Mouse (Mus musculus): ENCODE data around the gene Paqr8.
A peak's percentile ranks its signal among the peaks of the same experiment; 100 is the strongest.
"Not testable (repeated sequence)": the region's sequence is repeated elsewhere in the genome, so short reads cannot be mapped to it uniquely, and the experiment has no call there.

Paqr8 gene

DNA sequence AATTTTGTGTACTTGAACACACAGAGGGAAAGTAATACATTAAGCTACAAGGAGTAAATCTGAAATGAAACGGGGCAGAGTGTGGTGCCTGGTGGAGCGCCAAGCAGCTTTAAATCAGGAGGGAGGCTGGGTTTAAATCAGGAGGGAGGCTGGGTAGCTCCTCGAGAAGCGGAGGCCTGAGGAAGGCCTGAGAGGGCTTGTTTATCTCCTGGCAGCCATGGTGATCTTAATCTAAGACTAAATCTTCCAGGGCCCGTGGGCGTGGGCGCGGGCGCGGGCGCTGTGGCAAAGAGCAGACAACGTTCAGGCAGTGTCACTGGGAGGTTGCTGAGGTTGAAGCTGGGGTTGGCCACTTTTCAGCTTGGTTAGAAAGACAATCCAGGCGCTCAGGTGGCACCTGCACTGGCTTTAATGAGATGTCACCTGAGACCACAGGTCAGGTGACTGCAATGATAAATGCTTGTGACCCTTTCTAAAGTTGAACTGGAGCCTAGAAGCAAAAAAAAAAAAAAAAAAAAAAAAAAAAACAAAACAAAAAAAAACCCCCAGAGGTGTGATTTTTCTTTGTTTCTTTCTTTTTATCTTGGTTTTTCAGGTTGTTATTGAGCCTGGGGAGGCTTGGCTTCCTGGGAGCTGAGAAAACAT lies 22.2 kb downstream of the Paqr8 start:
- DNase-seq = no peak

DNA sequence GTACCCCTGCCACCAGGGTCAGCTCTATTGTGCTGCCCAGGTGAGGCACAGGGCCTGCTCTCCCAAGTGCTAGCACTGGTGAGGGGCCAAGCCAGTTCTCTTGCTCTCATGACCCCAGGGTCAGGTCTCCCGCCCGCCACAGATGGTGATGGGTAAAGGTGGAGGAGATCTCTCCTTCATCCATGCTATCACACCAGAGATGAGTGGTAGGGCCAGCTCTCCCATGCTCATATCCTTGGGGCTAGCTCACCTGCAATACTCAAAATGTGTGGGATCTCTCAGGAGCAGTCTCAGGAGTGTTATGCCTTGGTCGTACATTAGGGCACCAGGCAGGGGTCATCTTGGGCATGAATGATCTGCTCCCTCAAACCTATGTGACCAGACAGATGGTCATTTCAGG lies 24.4 kb downstream of the Paqr8 start:
- DNase-seq = no peak

DNA sequence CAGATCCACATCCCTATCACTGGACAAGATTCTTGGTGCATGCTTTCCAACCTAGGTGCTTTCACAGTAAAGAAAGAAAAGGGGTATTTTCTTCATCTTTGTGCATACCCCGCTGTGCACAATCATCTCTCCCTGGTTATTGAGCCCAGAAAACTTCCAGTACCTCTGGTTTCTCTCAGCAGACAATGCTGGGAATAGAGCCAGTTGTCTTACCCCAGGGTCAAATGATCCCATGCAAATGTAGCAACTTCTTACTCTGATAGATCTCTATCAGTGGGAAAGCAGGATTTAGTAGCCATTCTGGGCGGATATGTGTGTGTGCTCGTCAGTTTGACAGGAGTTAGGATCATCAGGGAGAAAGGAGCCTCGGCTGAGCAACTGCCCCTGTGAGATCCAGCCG lies 25.2 kb downstream of the Paqr8 start:
- no peak for DNase-seq

DNA sequence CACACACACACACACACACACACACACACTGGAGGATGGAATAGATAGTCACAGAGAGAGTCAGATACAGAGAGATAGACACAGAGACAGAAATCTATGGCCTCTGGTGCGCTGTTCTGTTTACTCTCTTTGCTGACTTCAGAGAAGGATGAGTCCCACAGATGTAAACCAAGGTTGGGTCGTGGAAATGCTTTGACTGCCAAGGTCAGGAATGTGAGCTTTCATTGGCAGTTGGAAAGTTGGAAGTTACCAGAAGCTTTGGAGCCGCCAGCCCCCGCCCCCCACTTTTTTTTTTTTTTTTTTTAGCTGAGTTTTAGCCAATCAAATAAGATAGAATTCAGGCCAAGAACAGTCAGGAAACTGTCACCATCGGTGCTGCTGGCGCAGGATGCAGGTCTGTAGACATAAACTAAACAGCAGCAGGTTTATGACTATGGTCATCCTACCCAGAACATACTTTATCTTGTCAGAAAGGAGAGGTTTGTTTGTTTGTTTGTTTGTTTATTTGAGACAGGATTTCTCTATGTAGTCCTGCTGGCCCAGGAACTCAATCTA lies 27.2 kb downstream of the Paqr8 start:
- DNase-seq = no peak

DNA sequence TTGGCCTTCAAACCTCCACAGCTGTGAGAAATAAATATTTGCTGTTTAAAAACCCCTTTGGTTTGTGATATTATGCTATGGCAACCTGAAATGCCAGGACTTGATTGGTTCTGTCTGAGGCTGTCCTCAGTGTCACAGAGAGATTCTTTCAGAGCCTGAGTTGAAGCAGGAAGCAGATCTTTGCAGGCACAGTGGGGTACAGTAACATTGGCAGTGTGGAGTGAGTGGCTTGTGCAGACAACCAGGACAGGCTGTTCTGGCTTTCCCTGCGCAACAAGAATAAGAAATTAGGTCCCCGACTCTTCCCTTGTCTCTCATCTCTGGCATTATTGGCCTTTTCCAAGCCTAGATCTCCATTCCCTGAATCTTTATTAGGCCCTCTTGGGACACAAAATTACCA lies 29.3 kb downstream of the Paqr8 start:
- no peak for DNase-seq

DNA sequence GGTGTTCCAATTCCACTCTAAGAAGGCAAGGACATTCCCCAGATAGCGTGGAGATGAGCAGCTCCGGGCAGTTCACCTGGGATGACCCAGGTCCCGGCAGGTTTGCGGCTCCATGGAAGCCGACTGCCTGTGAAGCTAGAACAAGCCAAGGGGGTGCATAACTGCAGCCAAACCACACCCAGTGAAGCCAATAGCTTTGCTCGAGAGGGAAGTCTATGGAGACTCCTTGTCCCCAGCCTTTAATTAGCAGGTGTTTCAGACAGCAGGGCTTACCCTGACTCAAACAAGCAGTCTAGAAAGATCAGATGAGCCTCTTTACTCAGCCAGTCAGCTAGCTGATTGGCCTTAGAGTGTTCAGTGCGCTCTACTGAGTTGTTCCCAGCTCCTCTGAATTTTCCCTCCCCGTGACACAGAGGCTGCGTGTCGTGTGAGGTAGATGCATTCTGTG lies 30.7 kb downstream of the Paqr8 start:
- DNase-seq = no peak

DNA sequence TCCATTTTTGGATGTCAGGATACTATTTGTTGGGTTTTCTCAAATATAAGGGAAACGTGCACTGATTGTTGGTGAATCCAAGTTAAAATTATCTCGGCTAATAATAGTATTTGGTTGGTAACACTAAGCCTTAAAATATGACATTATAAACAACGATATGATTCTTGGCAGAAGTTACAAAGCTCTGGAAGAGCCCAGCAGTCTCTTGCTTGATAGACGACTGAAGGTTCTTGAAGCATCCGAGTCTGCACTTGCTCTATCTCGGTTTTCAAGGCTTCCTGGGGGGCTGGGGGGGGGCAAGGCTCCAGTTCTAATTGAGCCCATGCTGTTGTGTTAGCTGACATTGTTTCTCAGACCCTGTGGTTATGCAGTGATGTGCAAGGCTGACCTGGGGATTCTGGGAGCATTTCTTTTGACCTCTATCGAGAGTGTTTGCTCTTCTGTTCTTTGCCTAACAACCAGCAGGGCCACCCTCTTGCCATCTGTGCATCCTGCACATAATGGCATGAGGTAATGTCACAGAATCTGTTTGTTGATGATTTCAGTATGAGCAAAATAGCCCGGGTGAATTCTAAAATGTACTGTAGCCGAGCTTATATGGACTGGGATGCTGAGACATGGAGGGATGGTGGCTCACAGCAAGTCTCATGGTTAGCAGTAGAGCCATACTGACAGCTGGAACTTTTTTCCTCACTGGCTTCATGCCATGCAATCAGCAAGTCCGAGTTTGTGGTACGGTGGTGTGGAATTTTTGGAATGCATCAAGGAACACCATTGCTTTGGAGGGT lies 32.4 kb downstream of the Paqr8 start:
- DNase-seq = no peak

DNA sequence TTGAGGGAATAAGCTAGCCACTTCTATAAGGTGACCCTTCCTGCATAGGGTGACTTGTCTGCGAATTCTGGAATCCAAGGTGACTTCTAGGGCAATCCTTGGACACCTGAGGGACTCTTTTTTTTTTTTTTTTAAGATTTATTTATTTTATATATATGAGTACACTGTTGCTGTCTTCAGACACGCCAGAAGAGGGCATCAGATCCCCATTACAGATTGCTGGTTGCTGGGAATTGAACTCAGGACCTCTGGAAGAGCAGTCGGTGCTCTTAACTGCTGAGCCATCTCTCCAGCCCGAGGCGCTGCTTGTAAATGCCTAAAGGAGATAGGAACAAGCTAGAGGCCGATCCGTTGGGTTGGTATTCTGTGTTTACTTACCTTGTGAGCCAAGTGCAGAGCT lies 34.9 kb downstream of the Paqr8 start:
- not testable (repeated sequence) for DNase-seq

DNA sequence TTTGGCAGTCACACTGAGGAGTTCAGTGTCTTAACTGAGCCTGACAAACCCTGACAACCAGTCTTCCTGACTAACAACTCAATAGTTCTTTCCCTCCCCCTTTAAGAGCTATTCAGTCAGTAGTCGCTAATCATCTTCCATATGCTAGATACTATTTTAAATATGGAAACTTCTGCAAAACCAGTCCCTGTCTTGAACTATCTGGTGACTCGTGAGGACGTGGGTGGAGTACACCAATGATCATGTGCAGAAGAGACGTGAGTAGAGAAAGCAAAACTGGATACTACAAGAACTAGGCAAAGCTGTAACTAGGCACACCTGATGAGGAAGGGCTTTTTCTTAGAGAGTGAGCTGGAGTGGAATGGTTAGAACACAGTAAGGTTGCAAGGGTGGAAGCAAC lies 35.5 kb downstream of the Paqr8 start:
- no peak for DNase-seq

DNA sequence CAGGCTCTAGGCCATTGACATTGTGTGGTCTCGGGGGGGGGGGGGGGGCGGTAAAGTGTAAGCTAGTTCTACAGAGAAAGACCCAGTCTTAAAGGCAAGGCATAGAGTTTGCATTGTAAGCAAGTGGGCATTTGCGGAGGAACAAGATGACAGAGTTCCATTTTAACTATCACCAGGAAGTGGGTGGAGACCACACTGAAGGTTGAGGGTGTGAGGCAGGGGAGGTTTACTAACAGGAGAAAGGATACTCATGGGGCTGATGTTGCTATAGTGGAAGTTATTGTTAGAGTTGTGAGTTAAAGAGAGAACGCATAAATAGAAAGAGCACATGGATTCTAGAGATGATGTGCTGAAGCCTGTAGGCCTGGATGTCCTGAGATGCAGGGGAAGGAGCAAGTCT lies 36.0 kb downstream of the Paqr8 start:
- no peak for DNase-seq

DNA sequence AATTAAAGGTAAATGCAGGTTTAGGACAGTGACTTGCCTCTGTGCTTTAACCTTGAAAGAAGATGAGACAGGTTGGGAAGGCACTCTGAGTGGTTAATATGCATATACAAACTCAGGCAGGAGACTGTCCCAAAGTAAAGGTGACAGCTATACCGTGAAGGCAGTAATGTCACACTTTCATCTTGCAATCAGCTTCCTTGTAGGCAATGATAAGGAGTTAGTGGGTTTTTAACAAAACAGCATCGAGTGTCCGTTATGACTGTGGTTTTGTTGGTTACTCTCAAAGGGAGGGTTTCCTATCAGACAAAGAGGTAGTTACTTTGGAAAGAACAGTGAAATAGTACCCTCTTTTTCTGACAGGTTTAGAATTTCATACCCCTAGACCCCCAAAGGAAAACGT lies 38.1 kb downstream of the Paqr8 start:
- no peak for DNase-seq

DNA sequence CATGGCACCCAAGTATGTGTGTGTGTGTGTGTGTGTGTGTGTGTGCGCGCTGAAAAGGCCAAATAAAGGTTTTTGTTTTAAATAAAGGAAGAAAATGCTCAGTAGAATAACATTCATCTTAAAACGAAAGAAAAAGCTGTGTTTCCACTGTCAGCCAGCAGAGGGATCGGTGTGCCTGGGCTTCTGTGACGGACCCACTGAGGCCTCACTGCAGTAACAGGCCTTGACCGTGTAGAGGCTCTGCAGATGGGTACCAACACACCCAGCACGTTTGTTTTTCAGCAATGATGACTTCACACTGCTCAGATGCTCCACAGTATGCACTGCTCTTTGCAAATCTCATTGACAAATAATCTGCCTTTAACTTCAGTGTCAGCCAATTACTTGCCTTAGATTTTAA lies 43.1 kb downstream of the Paqr8 start:
- peak; percentile 70 for DNase-seq

DNA sequence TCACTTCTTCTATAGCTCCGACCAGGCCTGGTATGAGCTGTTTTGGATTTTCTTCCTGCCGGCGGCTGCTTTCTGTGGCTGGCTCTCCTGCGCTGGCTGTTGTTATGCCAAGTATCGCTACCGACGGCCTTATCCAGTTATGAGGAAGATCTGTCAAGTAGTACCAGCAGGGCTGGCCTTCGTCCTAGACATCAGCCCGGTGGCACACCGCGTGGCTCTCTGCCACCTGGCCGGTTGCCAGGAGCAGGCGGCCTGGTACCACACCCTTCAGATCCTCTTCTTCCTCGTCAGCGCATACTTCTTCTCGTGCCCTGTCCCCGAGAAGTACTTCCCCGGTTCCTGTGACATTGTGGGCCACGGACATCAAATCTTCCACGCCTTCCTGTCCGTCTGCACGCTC lies 44.7 kb downstream of the Paqr8 start:
- DNase-seq = no peak

DNA sequence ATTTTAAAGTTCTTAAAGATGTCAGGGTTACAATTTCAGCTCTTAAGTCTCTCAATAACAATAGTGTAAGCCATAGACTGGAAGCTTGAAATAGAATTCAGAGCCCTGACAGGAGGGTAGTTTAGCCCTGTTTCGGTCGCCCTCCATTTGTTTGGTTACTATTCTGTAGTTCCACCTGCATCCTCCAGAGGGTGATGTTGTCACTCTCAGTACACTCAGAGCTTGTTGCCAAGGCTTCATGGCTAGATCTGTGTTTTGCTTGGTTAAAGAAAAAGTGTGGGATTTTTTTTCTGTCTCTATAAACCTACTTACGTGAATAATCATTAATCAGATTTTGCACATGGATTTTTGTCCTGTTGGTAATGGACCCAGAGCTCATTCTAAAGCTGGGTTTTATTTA lies 48.6 kb downstream of the Paqr8 start:
- peak; percentile 51 for DNase-seq

DNA sequence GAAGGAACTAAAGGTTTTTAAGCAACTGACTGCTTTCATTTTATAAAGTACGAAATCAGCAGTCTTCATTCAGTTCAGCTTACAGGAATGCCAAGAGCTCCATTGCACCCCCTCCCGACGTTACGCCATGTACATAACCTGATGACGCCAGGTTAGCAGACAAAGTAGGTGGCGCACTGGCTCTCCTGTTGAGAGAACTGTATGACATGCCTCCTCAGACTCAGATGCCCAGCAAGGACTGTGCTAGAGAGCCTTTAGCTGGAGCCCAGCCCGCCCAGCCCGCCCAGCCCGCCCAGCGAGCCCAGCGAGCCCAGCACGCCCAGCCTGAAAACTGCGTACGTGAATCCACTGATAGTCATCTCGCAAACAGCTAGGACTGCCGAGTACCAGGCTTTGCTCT lies 49.7 kb downstream of the Paqr8 start:
- DNase-seq = peak; percentile 10

DNA sequence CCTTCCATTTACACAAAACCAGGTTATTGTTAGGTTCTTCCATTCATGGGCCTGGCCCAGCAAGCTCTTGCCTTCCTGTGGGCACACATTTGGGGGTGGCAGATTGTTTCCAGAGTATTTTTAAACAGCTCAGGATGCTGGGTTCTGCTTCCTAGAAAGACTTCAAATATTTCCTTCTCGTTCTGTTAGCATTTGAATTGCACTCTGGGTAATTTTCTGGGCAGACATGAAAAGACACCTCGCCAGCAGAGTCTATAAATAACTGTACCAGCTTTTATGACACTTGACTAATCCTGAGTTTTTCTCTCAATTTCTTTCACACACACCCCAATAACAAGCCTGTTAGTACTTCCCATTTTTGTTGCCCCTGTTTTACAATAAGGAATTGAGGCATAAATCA lies 50.9 kb downstream of the Paqr8 start:
- no peak for DNase-seq

DNA sequence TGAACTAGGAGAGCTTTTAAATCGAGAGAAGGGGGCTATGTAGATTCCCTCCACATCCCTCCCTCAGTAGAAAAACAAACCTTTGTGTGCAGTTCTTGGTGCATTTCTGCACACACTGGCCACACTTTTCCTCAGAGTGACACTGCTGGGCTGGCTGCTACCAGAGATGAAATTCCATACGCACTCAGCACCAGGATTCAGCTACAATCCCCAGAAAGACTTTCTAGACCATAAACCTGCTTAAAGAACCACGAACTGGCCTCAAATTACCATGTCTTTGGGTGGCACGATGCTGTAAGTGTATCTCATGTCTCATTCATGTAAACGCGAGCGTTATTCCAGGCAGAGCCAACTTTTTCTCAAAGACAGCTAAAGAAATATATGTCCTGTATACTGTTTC lies 51.5 kb downstream of the Paqr8 start:
- no peak for DNase-seq

DNA sequence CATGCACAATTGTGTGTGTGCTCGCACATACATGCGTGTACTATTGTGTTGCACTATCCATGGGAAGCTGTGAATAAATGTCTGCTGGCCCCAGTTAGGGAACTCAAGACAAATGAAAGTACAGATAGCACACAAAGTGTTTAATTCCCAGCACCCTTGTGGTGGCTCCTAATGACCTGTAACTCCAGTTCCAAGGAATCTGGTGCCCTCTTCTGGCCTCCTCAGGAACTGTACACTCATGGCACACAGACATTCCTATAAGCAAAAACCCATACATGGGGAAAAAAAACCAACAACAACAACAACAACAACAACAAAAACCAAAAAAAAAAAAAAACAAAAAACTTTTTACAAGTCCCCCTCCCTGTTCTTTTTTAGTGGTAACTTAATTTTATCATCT lies 52.6 kb downstream of the Paqr8 start:
- no peak for DNase-seq

DNA sequence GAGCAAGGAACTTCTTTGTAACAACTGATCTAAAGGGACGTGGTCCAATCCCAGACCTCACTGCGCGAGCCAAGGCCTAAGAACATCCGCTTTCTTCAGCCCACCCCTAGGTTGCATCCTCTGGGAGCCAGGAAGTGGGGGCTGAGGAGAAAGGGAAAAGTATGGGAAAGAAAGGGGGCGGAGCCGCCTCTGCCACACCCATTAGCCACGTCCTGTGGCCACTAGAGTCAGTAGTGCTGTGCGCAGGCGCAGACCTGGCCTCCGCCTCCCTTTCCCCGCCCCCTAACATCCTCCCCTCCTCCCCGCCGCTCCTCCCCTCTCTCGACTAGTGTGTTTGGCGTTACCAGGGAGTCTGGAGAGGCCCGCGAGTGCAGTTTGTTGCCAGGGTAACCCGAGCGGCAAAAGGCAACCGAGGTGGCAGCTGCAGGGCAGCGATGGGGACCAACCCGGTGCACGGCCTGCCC lies 60.9 kb downstream of the Paqr8 start, which contains the start of gene Efhc1:
Efhc1 (plus strand) TSS at position 327 of the 464 bp plus-strand sequence.
- peak; percentile 95 for DNase-seq

DNA sequence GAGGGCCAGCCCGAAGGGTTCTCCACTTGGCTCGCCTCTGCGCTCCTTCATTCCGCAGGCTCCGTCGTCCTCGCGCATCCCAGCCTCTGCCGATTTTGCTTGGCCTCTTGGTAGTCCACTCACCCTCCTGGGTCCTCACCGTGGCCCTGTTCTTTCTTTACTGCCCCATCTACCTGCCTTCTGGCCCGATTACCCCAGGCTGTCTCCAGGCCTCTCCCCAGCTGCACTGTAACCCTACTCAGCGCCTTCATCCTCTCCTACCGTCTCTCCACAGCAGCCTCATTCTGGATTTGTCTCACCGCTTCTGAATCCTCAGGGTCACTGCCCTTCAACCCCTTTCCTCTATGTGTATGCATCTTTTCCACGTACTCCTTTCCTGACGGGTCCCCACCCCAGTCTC lies 61.4 kb downstream of the Paqr8 start:
- DNase-seq = no peak

DNA sequence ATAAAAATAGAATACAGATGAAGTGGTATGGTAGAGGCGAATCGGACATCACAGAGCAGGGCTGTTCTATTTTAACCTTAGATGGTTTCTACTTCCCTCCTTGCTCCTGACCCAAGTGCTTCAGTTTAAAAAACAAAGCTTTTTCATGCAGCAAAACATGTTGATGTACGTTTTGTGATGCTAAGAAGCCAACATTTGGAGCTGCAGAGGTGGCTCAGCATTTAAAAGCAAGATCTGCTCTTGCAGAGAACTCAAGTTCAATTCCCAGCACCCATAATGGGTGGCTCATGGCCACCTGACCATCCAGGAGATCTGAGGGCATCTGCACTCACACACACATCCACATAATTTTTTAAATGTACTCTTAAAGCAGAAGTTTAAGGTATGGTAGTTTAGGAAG lies 64.5 kb downstream of the Paqr8 start:
- DNase-seq = no peak

DNA sequence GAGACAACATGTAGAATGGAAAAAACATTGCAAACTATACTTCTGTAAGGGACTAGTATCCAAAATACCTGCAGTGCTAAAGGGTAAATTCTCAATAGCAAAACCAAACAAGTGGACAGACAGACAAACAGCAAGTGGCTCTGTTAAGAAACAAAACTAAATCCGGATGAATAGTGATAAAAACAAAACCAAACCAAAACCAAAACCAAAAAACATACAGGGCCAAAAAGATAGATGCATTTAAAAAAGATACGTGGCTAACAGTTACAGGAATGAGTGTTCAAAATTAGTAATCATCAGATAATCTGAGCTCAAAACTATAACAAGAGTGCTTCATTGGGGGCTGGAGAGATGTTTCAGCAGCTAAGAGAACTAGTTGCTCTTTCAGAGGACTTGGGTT lies 79.2 kb downstream of the Paqr8 start:
- no peak for DNase-seq

DNA sequence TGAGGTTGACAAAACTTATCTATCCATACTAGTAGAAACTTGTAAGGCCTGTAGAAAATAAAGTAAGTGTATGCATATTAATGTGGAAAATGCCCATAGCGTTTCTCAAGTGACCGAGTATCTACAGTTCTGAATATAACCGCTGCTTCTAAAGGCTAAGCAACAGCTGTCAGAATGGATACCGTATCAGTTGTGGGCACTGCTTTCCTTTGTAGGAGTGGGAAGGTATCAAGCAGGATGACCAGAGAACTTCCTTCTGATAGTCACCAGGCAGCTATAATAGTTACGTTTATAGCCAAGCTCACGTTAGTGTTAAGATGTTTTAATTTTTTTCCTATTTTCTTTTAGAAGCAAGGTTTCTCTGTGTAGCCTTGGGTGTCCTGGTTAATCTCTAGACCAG lies 83.0 kb downstream of the Paqr8 start:
- no peak for DNase-seq
